ENCODE assay signal across 8 mouse cellular contexts in genomic region chr17:80801991-80802390, GRCm38 (mm10).
A peak's percentile ranks its signal among the peaks of the same experiment; 100 is the strongest.
DNase-seq lines count a peak whose midpoint lies in the region; ATAC-seq lines count a peak whose summit lies in the region.

No protein-coding gene starts in this region.

- intact Hi-C loops in heart, postnatal 25 days (cut with DNase I), result loop anchor here (1.0 to 2.0 kb wide), 2 partner anchors 24 to 75 kb away; no protein-coding TSS in a partner anchor
- intact Hi-C loops in left cerebral cortex, postnatal 36 days (cut with DNase I), result loop anchor here (2.0 to 5.0 kb wide), 5 partner anchors 29 to 140 kb away; partner anchors contain the start of gene Tmem178

- 0 out of 2 replicates have a peak overlapping the region, but pooled peaks have one; percentile 59 for H3K27ac ChIP-seq in heart, embryonic 11.5 days (ENCODE audit: low read depth, low read length)

- H3K9me3 ChIP-seq in heart, embryonic 11.5 days (replicated peaks; ENCODE audit: control insufficient read depth, low read length), result no peaks in the 10 kb centered on the region

- DNase-seq in heart, postnatal 25 days (ENCODE audit: low spot score), result no peak
- DNase-seq in right cerebral cortex, postnatal 25 days, result peak; percentile 50
- DNase-seq in right cerebral cortex, postnatal 4 days, result no peak
- DNase-seq in left cerebral cortex, postnatal 36 days (ENCODE audit: low spot score in 2 of 2), result peak; percentile 59
- DNase-seq in spleen, adult 12 weeks (ENCODE audit: low spot score), result no peak
- DNase-seq in kidney, postnatal 25 days, result no peak
- DNase-seq in gastrocnemius, adult 8-10 months (ENCODE audit: low spot score in 2 of 2), result no peak

- no peaks in the 10 kb centered on the region for H3K27me3 ChIP-seq in heart, embryonic 11.5 days (ENCODE audit: control insufficient read depth, insufficient read depth, low read length)

- H3K4me3 ChIP-seq in heart, embryonic 11.5 days (ENCODE audit: low read depth, low read length), result no peak overlapping the region

- H3K4me2 ChIP-seq in heart, embryonic 11.5 days, result peak overlapping the region; percentile 50

- peak overlapping the region; percentile 61 for H3K9ac ChIP-seq in heart, embryonic 11.5 days (ENCODE audit: low read depth, low read length)

- H3K36me3 ChIP-seq in heart, embryonic 11.5 days (ENCODE audit: control insufficient read depth, insufficient read depth, low read length), result no peaks in the 10 kb centered on the region

- 30% methylated on average over 8 of the region's 8 CpGs for WGBS in heart, embryonic 11.5 days (ENCODE audit: insufficient replicate concordance)

- ATAC-seq in heart, embryonic 11.5 days (replicated peaks; ENCODE audit: insufficient number of reproducible peaks, low FRiP score, low TSS enrichment), result no peak

- peaks cover 16% of the 10 kb centered on the region for H3K4me1 ChIP-seq in heart, embryonic 11.5 days (ENCODE audit: control insufficient read depth, insufficient read depth, low read length)

Comparison
In these comparisons a context has a peak if more than half of its experiments do, and no peak if none do; other contexts are left out.
1. DNase-seq: peak in right cerebral cortex, postnatal 25 days (single experiment) and left cerebral cortex, postnatal 36 days (2 of 2); none in heart, postnatal 25 days (single experiment), right cerebral cortex, postnatal 4 days (single experiment), spleen, adult 12 weeks (single experiment), kidney, postnatal 25 days (0 of 2) and gastrocnemius, adult 8-10 months (0 of 2).